Mouse (Mus musculus) ES-Bruce4 (cell line): ENCODE measurements around the gene Hand1.
"Not testable (repeated sequence)": the region's sequence is repeated elsewhere in the genome, so short reads cannot be mapped to it uniquely, and the experiment has no call there.

ENCODE experiments used
- CTCF ChIP-seq: IDR thresholded peaks from one replicate; pipeline ENCODE4 v1.8.1; 2011; ENCODE audit warnings: low read depth, low read length
- EP300 ChIP-seq: IDR thresholded peaks from 2 replicates; pipeline ENCODE4 v1.6.1; 2011; ENCODE audit warnings: low read depth, low read length; ENCODE audit not compliant: insufficient read depth
- POLR2A ChIP-seq: IDR thresholded peaks from one replicate; pipeline ENCODE4 v1.8.1; 2011; ENCODE audit warnings: low read length; ENCODE audit not compliant: insufficient read depth

- TF ChIP-seq CTCF, POLR2A, EP300: not testable (repeated sequence)
Measured at GRCm38 (mm10) chr11:57846421-57847363, 14.1 kb upstream of the Hand1 start.
